Mouse (Mus musculus): ENCODE data around the gene Pamr1. TPM values are rescaled to one million over a fixed set of nuclear protein-coding genes. Genes with fewer than 3 reads are reported as not detected.

Gene Pamr1
- polyA plus RNA-seq, 1 experiment: not detected

DNA sequence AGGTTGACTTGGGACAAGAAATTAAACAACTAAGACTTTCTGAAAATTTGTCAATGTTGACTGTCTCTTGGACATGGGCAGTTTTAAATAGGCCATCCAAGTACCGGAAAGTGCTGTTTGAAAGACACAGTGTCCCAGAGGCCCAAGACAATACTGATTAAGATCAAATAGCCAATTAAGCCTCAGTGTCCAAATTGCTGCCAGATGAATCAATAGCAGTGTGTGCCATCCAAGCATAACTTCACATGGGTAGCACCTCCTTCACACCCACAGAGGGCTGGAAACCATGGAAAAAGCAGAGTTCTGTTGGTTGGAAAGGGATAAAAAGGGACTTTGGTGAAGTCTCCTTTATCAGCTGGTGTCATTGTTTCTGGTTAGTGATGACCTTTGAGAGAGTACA is 74.7 kb downstream of the Pamr1 start:
- no peak for TF ChIP-seq GATA1 (IDR thresholded peaks at IDR 0.05; ENCODE audit: low read length)
- TF ChIP-seq TAL1 (IDR thresholded peaks at IDR 0.05; ENCODE audit: low read length): no peak
- H3K9me3 ChIP-seq (ENCODE audit: control insufficient read depth, low read length): no peaks in the 10 kb centered on the region
- no peaks in the 10 kb centered on the region for H3K27me3 ChIP-seq (ENCODE audit: control insufficient read depth)
- H3K36me3 ChIP-seq (ENCODE audit: control insufficient read depth): no peaks in the 10 kb centered on the region
- H3K4me3 ChIP-seq (replicated peaks): no peak overlapping the region
- H3K4me1 ChIP-seq (ENCODE audit: control insufficient read depth): no peaks in the 10 kb centered on the region

DNA sequence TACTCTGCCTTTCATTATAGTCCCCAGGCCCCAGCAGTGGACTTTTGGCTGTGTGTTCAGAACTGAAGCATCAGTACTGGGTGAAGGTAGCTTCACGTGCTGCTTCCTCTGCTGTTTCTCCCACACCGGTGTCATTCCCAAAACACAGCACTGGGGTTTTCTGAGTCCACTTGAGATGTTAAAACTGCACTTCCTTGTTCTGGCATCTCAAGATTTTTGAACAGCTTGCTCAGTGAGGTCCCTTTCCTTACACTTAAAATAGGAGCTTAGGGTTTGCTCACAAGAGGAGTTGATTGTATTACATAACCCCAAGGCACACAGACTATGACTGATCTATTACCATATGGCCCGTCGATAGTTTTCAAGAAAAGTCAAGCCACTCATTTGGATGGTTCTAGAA is 82.5 kb downstream of the Pamr1 start:
- H3K4me3 ChIP-seq (replicated peaks): no peak overlapping the region
- H3K36me3 ChIP-seq (ENCODE audit: control insufficient read depth): no peaks in the 10 kb centered on the region
- TF ChIP-seq TAL1 (IDR thresholded peaks at IDR 0.05; ENCODE audit: low read length) (no peak), GATA1 (IDR thresholded peaks at IDR 0.05; ENCODE audit: low read length) (no peak)
- H3K4me1 ChIP-seq (ENCODE audit: control insufficient read depth): no peaks in the 10 kb centered on the region
- H3K27me3 ChIP-seq (ENCODE audit: control insufficient read depth): no peaks in the 10 kb centered on the region
- no peaks in the 10 kb centered on the region for H3K9me3 ChIP-seq (ENCODE audit: control insufficient read depth, low read length)

DNA sequence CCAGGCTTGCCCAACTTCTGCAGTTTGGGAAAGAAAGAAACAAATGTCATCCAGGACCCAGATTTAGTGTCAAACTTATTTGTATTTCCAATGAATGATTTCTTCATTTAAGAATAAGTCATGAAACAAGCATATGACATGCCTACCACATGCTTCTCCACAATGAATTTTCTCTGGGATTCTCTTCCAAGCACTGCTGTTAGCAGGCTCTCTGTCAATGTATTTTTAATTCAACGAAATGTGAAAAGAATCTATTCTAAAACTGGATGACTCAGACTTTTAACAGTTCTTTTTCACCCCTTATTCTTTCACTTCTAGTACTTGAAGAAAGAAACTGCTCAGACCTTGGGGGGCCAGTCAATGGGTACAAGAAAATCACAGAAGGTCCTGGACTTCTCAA is 84.2 kb downstream of the Pamr1 start:
- TF ChIP-seq GATA1 (IDR thresholded peaks at IDR 0.05; ENCODE audit: low read length): no peak
- no peak for TF ChIP-seq TAL1 (IDR thresholded peaks at IDR 0.05; ENCODE audit: low read length)

DNA sequence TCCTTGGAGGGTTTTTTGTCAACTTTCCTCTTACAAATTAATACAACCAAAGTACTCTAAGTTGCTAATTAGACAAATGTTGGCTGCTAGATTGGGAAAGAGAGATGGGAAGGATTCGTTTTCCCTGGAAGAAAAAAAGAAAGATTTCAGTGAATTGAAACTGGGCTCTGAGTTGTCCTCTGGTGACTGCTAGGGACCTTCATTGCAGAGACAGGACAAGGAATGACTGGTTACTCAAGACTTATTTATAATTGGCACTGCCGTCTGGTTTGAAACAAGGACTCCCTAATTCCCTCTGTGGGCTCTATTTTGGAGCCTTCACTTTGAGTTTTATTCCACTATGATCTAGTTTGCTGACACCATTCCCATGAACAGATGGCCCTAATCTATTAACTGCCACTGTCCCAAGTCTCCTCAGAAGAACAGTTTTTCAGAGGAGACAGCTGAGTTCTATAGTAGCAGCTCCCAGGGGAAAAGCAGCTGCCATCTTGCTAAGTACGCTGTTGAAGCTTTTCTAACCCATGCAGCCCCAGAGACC is 85.8 kb downstream of the Pamr1 start:
- TF ChIP-seq TAL1 (IDR thresholded peaks at IDR 0.05; ENCODE audit: low read length) (no peak), GATA1 (IDR thresholded peaks at IDR 0.05; ENCODE audit: low read length) (no peak)

More for the DNA sequence above, 84.2 kb downstream of the Pamr1 start:
- H3K4me3 ChIP-seq (replicated peaks): no peak overlapping the region
- H3K36me3 ChIP-seq (ENCODE audit: control insufficient read depth): no peaks in the 10 kb centered on the region
- no peaks in the 10 kb centered on the region for H3K4me1 ChIP-seq (ENCODE audit: control insufficient read depth)
- H3K9me3 ChIP-seq (ENCODE audit: control insufficient read depth, low read length): no peaks in the 10 kb centered on the region
- no peaks in the 10 kb centered on the region for H3K27me3 ChIP-seq (ENCODE audit: control insufficient read depth)

DNA sequence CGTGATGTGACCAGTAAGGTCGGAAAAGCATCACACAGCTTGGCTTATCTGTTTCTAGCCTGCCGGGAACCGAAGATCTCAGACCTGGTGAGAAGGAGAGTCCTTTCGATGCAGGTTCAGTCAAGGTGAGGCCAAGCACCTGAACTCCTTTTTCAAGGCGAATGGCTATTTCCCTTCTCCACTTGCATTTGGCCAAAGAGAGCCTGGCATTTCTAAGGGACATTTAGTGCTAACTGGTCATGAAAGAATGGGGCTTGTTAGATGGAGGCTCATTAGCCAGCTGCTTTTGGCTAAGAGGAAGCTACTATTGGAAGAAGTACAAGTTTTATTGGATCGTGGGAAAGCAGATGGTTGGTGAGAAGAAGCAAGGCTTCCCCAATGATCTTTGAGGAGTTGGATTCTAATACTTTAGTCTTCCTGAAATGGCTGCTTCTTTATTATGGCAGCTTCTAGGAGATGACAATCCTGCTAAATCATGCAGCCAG is 86.3 kb downstream of the Pamr1 start:
- no peaks in the 10 kb centered on the region for H3K4me1 ChIP-seq (ENCODE audit: control insufficient read depth)
- TF ChIP-seq TAL1 (IDR thresholded peaks at IDR 0.05; ENCODE audit: low read length) (no peak), GATA1 (IDR thresholded peaks at IDR 0.05; ENCODE audit: low read length) (no peak)
- H3K36me3 ChIP-seq (ENCODE audit: control insufficient read depth): no peaks in the 10 kb centered on the region

More for the DNA sequence above, 85.8 kb downstream of the Pamr1 start:
- no peaks in the 10 kb centered on the region for H3K4me1 ChIP-seq (ENCODE audit: control insufficient read depth)
- H3K36me3 ChIP-seq (ENCODE audit: control insufficient read depth): no peaks in the 10 kb centered on the region
- H3K4me3 ChIP-seq (replicated peaks): no peak overlapping the region
- H3K27me3 ChIP-seq (ENCODE audit: control insufficient read depth): no peaks in the 10 kb centered on the region
- H3K9me3 ChIP-seq (ENCODE audit: control insufficient read depth, low read length): no peaks in the 10 kb centered on the region

DNA sequence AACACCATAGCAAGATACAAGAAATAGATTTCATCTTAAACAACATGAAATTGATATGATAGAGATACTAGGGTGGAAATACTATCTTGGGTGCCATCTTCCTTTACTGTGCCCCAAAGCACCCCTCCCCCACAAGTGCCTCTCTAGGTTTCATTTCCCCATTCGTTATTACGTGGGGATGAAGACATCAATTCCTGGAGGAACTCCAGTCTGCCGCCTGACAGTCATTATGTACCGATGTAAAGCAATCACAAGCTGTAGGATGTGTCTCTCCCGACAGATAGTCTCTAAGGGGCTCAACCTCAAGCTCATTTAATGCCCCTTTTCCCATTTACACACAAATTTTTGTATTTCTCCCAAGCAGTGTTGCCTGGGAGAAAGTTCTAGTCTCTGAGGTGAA is 88.3 kb downstream of the Pamr1 start:
- Histone ChIP-seq H3K4me1 (ENCODE audit: control insufficient read depth) (no peaks in the 10 kb centered on the region), H3K9me3 (ENCODE audit: control insufficient read depth, low read length) (no peaks in the 10 kb centered on the region), H3K36me3 (ENCODE audit: control insufficient read depth) (no peaks in the 10 kb centered on the region; the same call in 1 of the 2 replicates), H3K4me3 (replicated peaks) (no peak overlapping the region), H3K27me3 (ENCODE audit: control insufficient read depth) (no peaks in the 10 kb centered on the region)
- no peak for TF ChIP-seq GATA1 (IDR thresholded peaks at IDR 0.05; ENCODE audit: low read length)
- TF ChIP-seq TAL1 (IDR thresholded peaks at IDR 0.05; ENCODE audit: low read length): no peak

More for the DNA sequence above, 86.3 kb downstream of the Pamr1 start:
- Histone ChIP-seq H3K27me3 (ENCODE audit: control insufficient read depth) (no peaks in the 10 kb centered on the region), H3K4me3 (replicated peaks) (no peak overlapping the region), H3K9me3 (ENCODE audit: control insufficient read depth, low read length) (no peaks in the 10 kb centered on the region)

DNA sequence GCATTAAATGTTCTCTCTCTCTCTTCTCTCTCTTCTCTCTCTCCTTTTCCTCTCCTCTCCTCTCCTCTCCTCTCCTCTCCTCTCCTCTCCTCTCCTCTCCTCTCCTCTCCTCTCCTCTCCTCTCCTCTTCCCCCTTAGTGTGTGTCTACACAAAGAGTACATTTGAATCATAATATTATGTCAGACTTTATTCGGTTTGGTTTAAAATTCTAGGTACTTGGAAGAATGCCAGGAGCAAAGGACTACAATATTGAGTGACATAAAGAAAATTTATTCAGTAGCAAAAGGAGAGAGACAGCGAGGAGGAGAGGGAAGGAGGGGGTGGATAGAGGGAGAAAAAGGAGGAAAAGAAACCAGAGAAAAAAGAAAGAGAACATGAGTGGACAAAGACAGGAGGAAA is 88.9 kb downstream of the Pamr1 start:
- no peaks in the 10 kb centered on the region for H3K4me1 ChIP-seq (ENCODE audit: control insufficient read depth)
- no peaks in the 10 kb centered on the region for H3K27me3 ChIP-seq (ENCODE audit: control insufficient read depth)
- H3K36me3 ChIP-seq (ENCODE audit: control insufficient read depth): no peaks in the 10 kb centered on the region; the same call in 1 of the 2 replicates
- no peak for TF ChIP-seq GATA1 (IDR thresholded peaks at IDR 0.05; ENCODE audit: low read length)
- TF ChIP-seq TAL1 (IDR thresholded peaks at IDR 0.05; ENCODE audit: low read length): no peak
- no peaks in the 10 kb centered on the region for H3K9me3 ChIP-seq (ENCODE audit: control insufficient read depth, low read length)
- H3K4me3 ChIP-seq (replicated peaks): no peak overlapping the region

DNA sequence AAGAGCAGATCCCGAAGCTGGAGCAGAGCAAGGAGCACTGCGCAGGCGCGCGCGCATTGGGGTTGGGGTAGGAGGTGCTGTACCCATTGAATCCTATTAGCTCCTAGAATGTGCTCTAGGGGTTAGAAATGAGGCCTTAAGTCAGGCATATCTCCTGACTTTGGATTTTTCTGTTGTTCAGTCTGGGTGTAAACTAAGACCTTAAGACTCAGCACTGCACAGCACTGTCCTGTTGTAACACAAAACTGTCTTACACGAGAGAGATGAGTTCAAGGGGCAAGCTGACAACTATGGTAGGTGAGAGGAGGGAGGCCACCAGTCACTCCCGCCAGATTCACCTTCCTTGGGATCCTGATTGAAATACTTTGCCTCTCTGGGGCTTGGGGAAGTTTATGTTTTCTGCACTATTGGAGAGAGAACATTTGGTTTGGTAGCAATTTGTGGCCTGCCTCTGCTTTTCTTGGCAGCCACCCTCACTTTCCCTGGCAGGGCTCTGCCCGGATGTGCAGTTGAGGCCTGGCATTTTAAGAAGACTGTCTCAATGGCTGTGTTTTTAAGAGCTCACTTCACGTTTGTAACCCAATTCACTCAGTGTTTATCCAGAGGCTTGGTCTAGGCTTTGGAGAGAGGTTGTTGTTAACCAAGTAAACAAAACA is 99.2 kb downstream of the Pamr1 start:
- no peaks in the 10 kb centered on the region for H3K27me3 ChIP-seq (ENCODE audit: control insufficient read depth)
- H3K4me3 ChIP-seq (replicated peaks): no peak overlapping the region
- no peaks in the 10 kb centered on the region for H3K4me1 ChIP-seq (ENCODE audit: control insufficient read depth)
- TF ChIP-seq TAL1 (IDR thresholded peaks at IDR 0.05; ENCODE audit: low read length): no peak
- no peak for TF ChIP-seq GATA1 (IDR thresholded peaks at IDR 0.05; ENCODE audit: low read length)
- H3K9me3 ChIP-seq (ENCODE audit: control insufficient read depth, low read length): no peaks in the 10 kb centered on the region
- H3K36me3 ChIP-seq (ENCODE audit: control insufficient read depth): no peaks in the 10 kb centered on the region

DNA sequence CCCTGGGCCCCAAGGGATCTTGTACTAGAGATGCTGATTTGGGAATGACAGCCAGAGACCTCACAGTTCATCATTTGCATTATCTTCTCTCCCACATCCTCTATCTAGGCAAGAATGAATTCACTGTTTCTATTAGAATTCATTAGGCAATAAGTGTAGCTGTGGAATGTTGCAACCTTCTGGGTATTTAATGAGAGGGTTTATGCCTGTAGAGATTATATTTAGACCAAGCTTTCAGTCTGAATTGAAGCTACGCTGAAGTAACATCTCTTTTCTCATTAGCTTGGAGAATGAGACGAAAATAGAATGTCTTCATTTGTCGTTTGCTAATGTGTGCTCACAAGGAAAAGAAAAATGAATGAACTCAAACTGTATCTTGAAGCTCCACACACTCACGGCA is 100.5 kb downstream of the Pamr1 start:
- H3K36me3 ChIP-seq (ENCODE audit: control insufficient read depth): no peaks in the 10 kb centered on the region
- no peaks in the 10 kb centered on the region for H3K4me1 ChIP-seq (ENCODE audit: control insufficient read depth)
- no peak overlapping the region for H3K4me3 ChIP-seq (replicated peaks)
- no peaks in the 10 kb centered on the region for H3K27me3 ChIP-seq (ENCODE audit: control insufficient read depth)
- H3K9me3 ChIP-seq (ENCODE audit: control insufficient read depth, low read length): no peaks in the 10 kb centered on the region
- TF ChIP-seq GATA1 (IDR thresholded peaks at IDR 0.05; ENCODE audit: low read length) (no peak), TAL1 (IDR thresholded peaks at IDR 0.05; ENCODE audit: low read length) (no peak)
